Mouse (Mus musculus) embryonic fibroblast, embryonic 13.5 days (primary cell): ENCODE data around the gene Samd8. TPM values are rescaled to one million over a fixed set of nuclear protein-coding genes. Genes with fewer than 3 reads are reported as not detected.

ENCODE experiments used
- H3K27ac ChIP-seq: 2 replicates; pipeline ENCODE4 v1.5.1; 2012; ENCODE audit warnings: low read length, control low read depth, inconsistent platforms; ENCODE audit not compliant: insufficient read depth
- H3K4me1 ChIP-seq: 2 replicates; pipeline ENCODE4 v1.6.1; 2011; ENCODE audit warnings: low read length; ENCODE audit not compliant: control insufficient read depth, insufficient read depth
- H3K4me3 ChIP-seq: 2 replicates; pipeline ENCODE4 v1.5.1; 2011; ENCODE audit warnings: mild to moderate bottlenecking, control low read depth, low read length; ENCODE audit not compliant: insufficient read depth
- CTCF ChIP-seq: IDR thresholded peaks from 2 replicates; pipeline ENCODE4 v1.5.1; 2011; ENCODE audit warnings: mild to moderate bottlenecking, control low read depth, low read length, moderate library complexity, borderline replicate concordance; ENCODE audit not compliant: insufficient read depth
- POLR2A ChIP-seq: IDR thresholded peaks from 2 replicates; pipeline ENCODE4 v1.6.1; 2011; ENCODE audit warnings: low read depth, mild to moderate bottlenecking, control low read depth, low read length, moderate library complexity
- polyA plus RNA-seq: library from polyadenylated mRNA; stranded (reverse); fragments of >200 nt; gene quantifications from 2 replicates; pipeline ENCODE4 v1.2.4, GENCODE M21; 2011; ENCODE audit warnings: low read depth; ENCODE audit not compliant: missing spikeins, insufficient read length

The Samd8 gene
- polyA plus RNA-seq, 1 experiment: 31.5 TPM

- Histone ChIP-seq H3K4me3 (no peak overlapping the region), H3K4me1 (peaks cover 4% of the 10 kb centered on the region), H3K27ac (no peak overlapping the region)
- TF ChIP-seq CTCF: no peak
Observed at GRCm38 (mm10) chr14:21761560-21761959, 11.2 kb downstream of the Samd8 start.

- TF ChIP-seq POLR2A (no peak), CTCF (no peak)
- H3K4me1 ChIP-seq: peaks cover 5% of the 10 kb centered on the region
- H3K4me3 ChIP-seq: no peak overlapping the region
- H3K27ac ChIP-seq: no peak overlapping the region
Observed at GRCm38 (mm10) chr14:21763736-21764135, 13.4 kb downstream of the Samd8 start.

- Histone ChIP-seq H3K27ac (no peak overlapping the region), H3K4me3 (no peak overlapping the region), H3K4me1 (peaks cover 5% of the 10 kb centered on the region)
- TF ChIP-seq POLR2A: no peak
- TF ChIP-seq CTCF: no peak
Observed at GRCm38 (mm10) chr14:21764646-21765045, 14.3 kb downstream of the Samd8 start.

GRCm38 (mm10) chr14:21765754-21766397, 15.5 kb downstream of the Samd8 start:
- H3K4me3 ChIP-seq: no peak overlapping the region
- H3K27ac ChIP-seq: no peak overlapping the region
- H3K4me1 ChIP-seq: peaks cover 5% of the 10 kb centered on the region
- TF ChIP-seq POLR2A: no peak
- no peak for TF ChIP-seq CTCF

GRCm38 (mm10) chr14:21766398-21766958, 16.1 kb downstream of the Samd8 start:
- Histone ChIP-seq H3K4me3 (no peak overlapping the region), H3K27ac (no peak overlapping the region), H3K4me1 (peaks cover 5% of the 10 kb centered on the region)
- TF ChIP-seq CTCF: no peak

- H3K4me1 ChIP-seq: peaks cover 4% of the 10 kb centered on the region
- H3K4me3 ChIP-seq: no peak overlapping the region
- H3K27ac ChIP-seq: peak overlapping the region; percentile 65; the same call in 1 of the 2 replicates
- TF ChIP-seq CTCF (no peak), POLR2A (no peak)
Observed at GRCm38 (mm10) chr14:21772506-21773281, 22.4 kb downstream of the Samd8 start.

- no peak overlapping the region for H3K27ac ChIP-seq
- peaks cover 4% of the 10 kb centered on the region for H3K4me1 ChIP-seq
- H3K4me3 ChIP-seq: no peak overlapping the region
- TF ChIP-seq CTCF (no peak), POLR2A (no peak)
Observed at GRCm38 (mm10) chr14:21773946-21774345, 23.6 kb downstream of the Samd8 start.

- H3K27ac ChIP-seq: no peak overlapping the region
- no peak overlapping the region for H3K4me3 ChIP-seq
- H3K4me1 ChIP-seq: peaks cover 4% of the 10 kb centered on the region
- TF ChIP-seq CTCF (no peak), POLR2A (no peak)
Observed at GRCm38 (mm10) chr14:21776201-21776600, 25.9 kb downstream of the Samd8 start.

GRCm38 (mm10) chr14:21786500-21786899, 36.2 kb downstream of the Samd8 start:
- no peaks in the 10 kb centered on the region for H3K4me1 ChIP-seq
- no peak overlapping the region for H3K27ac ChIP-seq
- no peak overlapping the region for H3K4me3 ChIP-seq
- TF ChIP-seq CTCF (no peak), POLR2A (no peak)

- no peak overlapping the region for H3K4me3 ChIP-seq
- H3K4me1 ChIP-seq: no peaks in the 10 kb centered on the region
- no peak overlapping the region for H3K27ac ChIP-seq
- TF ChIP-seq CTCF: no peak
- TF ChIP-seq POLR2A: no peak
Observed at GRCm38 (mm10) chr14:21787374-21787773, 37.0 kb downstream of the Samd8 start.

GRCm38 (mm10) chr14:21788121-21788520, 37.8 kb downstream of the Samd8 start:
- Histone ChIP-seq H3K4me3 (no peak overlapping the region), H3K4me1 (no peaks in the 10 kb centered on the region), H3K27ac (no peak overlapping the region)
- TF ChIP-seq POLR2A: no peak
- TF ChIP-seq CTCF: no peak
